Mouse (Mus musculus): ENCODE data around the gene Zbtb14. TPM values are rescaled to one million over a fixed set of nuclear protein-coding genes. Genes with fewer than 3 reads are reported as not detected.

Zbtb14 gene
- total and polyA plus RNA-seq, 3 experiments, result 3.7 to 29.4 (median 27.4) TPM

DNA sequence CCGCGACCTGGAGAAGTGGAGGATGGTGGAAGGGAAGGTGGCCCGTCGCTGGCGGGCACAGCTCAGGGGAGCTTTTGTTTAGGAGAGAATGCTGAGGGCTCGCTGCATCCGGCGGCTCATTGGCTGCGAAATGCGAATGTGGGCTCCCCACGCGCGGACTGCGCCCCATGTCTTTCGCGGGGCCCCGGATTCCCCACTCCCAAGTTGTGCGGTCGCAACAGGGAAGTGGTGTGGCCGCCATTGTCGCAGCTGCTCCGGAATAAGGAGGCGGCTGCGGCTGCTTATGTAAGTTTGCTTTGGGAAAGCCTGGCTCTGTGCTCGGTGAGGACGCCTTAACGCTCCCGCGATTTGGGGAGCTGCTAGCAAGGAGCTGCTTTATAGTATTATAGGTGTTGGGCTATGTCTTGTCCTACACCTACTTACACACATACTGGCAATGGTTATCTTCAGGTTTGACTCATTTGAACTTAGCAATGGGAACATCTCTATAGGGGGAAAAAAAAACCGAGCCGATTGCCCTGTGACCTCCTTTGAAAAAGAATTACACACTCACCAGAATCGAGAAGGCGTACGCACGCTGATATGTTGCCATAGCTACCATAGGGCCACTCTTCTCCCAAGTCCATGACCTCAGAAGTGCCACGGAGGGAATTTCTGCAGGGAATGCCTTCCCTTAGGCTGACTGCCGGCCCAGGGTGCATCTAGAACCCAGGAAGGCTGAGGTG, 1.3 kb downstream of the Zbtb14 start:
- DNase-seq (ENCODE audit: low spot score), result peak; percentile 6
- peaks cover 23% of the 10 kb centered on the region for H3K4me1 ChIP-seq (ENCODE audit: insufficient read depth, low read depth, low read length)
- H3K36me3 ChIP-seq (replicated peaks), result peaks cover 27% of the 10 kb centered on the region
- TF ChIP-seq GATA2 (IDR thresholded peaks at IDR 0.05; ENCODE audit: borderline replicate concordance, low read depth, low read length) (no peak), POLR2AphosphoS5 (IDR thresholded peaks at IDR 0.05; ENCODE audit: insufficient replicate concordance, low read depth, low read length) (no peak), CTCF (IDR thresholded peaks at IDR 0.05; ENCODE audit: low read depth, low read length) (no peak), TAL1 (conservative IDR thresholded peaks at IDR 0.05; ENCODE audit: low read depth, low read length) (no peak), GATA1 (IDR thresholded peaks at IDR 0.05; ENCODE audit: borderline replicate concordance, low read length) (no peak)
- H3K4me3 ChIP-seq (ENCODE audit: low read depth, low read length), result peak overlapping the region; percentile 88
- peak; percentile 18; the same call in 1 of the 2 replicates for ATAC-seq (ENCODE audit: extremely low read depth, insufficient number of reproducible peaks, low FRiP score, poor library complexity, severe bottlenecking)
- no peaks in the 10 kb centered on the region for H3K27me3 ChIP-seq (ENCODE audit: insufficient read depth, low read length)
- no peaks in the 10 kb centered on the region for H3K9me3 ChIP-seq (replicated peaks)

DNA sequence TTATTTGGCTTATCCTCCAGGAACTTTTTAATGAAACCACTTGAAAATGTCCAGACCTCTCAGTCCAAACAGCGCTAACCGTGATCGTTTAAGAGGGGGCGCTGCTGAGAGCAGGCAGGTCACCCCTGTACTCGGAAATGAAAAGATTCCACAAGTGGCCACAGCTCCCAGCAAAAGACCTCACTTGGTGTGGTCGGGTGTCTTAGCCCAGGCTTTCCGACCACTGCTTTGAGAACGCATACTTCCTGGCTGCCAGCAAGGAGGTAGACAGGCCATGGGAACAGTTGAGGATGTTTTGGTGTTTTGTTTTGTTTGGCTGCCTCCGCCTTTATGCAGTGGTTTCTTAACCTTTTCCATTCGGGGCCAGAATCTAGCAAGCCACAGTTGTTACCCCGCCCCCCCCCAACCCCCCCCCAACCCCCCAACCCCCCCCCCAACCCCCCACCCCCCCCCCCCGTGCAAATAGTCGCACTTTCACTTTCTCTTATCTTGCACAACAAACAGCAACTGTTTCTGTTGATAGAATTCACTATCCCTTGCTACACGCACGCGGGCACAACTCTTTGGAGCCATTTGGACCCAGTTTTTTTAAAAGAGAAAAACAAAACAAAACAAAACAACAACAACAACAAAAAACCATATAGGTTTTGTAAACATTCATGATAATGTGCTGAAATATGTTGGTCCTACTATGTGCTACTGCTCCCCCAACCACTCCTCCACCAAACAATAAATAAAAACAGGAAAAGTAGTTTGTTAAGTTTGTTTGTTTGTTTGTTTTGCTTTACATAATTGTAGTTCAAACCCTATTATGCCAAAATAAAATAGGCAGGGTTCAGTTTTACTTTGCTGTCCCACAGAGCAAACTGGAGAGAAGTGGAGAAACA, 13.5 kb downstream of the Zbtb14 start:
- H3K36me3 ChIP-seq (replicated peaks), result peaks cover 7% of the 10 kb centered on the region
- peak overlapping the region; percentile 52; the same call in 1 of the 2 replicates for H3K4me3 ChIP-seq (ENCODE audit: low read depth, low read length)
- peaks cover 28% of the 10 kb centered on the region for H3K4me1 ChIP-seq (ENCODE audit: insufficient read depth, low read depth, low read length)
- DNase-seq (ENCODE audit: low spot score) (no peak), ATAC-seq (ENCODE audit: extremely low read depth, insufficient number of reproducible peaks, low FRiP score, poor library complexity, severe bottlenecking) (no peak)
- H3K27me3 ChIP-seq (ENCODE audit: insufficient read depth, low read length), result no peaks in the 10 kb centered on the region; the same call in 1 of the 2 replicates
- H3K9me3 ChIP-seq (replicated peaks), result no peaks in the 10 kb centered on the region
- TF ChIP-seq GATA2 (IDR thresholded peaks at IDR 0.05; ENCODE audit: borderline replicate concordance, low read depth, low read length) (no peak), POLR2AphosphoS5 (IDR thresholded peaks at IDR 0.05; ENCODE audit: insufficient replicate concordance, low read depth, low read length) (no peak), GATA1 (IDR thresholded peaks at IDR 0.05; ENCODE audit: borderline replicate concordance, low read length) (no peak), CTCF (IDR thresholded peaks at IDR 0.05; ENCODE audit: low read depth, low read length) (no peak), TAL1 (conservative IDR thresholded peaks at IDR 0.05; ENCODE audit: low read depth, low read length) (no peak)

DNA sequence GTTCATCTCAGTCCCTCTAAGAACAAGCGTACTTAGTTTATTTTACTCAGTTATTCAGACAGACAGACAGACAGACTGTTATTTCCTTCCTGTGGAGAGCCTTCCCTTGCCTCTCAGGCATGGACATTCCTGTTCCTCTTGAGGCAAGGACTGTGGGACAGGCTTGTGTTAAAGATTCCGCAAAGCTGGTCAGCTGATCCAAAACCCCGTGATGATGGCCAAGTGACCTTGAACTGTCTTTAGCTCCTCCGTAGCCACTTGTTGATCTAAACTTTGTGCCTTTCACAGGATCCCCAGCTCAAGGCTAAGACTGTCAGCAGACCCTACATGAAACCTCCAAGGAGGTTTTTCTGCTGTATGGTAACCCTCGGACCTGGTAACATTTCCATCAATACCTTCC, 14.3 kb downstream of the Zbtb14 start:
- Histone ChIP-seq H3K27me3 (ENCODE audit: insufficient read depth, low read length) (no peaks in the 10 kb centered on the region; the same call in 1 of the 2 replicates), H3K36me3 (replicated peaks) (peaks cover 3% of the 10 kb centered on the region), H3K4me3 (ENCODE audit: low read depth, low read length) (no peak overlapping the region), H3K9me3 (replicated peaks) (no peaks in the 10 kb centered on the region), H3K4me1 (ENCODE audit: insufficient read depth, low read depth, low read length) (peaks cover 32% of the 10 kb centered on the region)
- no peak for TF ChIP-seq CTCF (IDR thresholded peaks at IDR 0.05; ENCODE audit: low read depth, low read length)
- no peak for TF ChIP-seq GATA2 (IDR thresholded peaks at IDR 0.05; ENCODE audit: borderline replicate concordance, low read depth, low read length)
- TF ChIP-seq TAL1 (conservative IDR thresholded peaks at IDR 0.05; ENCODE audit: low read depth, low read length), result no peak
- TF ChIP-seq POLR2AphosphoS5 (IDR thresholded peaks at IDR 0.05; ENCODE audit: insufficient replicate concordance, low read depth, low read length), result no peak
- TF ChIP-seq GATA1 (IDR thresholded peaks at IDR 0.05; ENCODE audit: borderline replicate concordance, low read length), result no peak
- ATAC-seq (ENCODE audit: extremely low read depth, insufficient number of reproducible peaks, low FRiP score, poor library complexity, severe bottlenecking), result no peak
- DNase-seq (ENCODE audit: low spot score), result no peak

DNA sequence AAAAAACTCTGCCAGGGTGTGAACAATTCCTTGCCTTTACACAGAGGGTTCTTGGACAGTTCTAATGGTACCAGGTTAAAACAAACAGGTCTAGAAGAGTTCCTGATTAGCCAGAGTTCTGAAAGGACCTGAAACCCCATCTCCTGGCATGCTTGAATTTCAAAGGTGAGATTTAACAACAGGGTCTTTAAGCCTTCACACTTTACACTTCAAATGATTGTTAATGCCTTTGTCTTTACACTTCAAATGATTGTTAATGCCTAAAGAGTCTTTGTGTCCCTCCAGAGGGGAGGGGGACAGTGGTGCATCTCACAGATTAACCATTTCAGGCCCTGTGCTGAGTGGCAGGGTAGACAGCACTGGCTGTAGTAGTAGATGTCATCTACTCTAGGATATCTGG, 15.2 kb downstream of the Zbtb14 start:
- DNase-seq (ENCODE audit: low spot score) (no peak), ATAC-seq (ENCODE audit: extremely low read depth, insufficient number of reproducible peaks, low FRiP score, poor library complexity, severe bottlenecking) (no peak)
- no peaks in the 10 kb centered on the region for H3K9me3 ChIP-seq (replicated peaks)
- H3K4me3 ChIP-seq (ENCODE audit: low read depth, low read length), result no peak overlapping the region
- no peaks in the 10 kb centered on the region; the same call in 1 of the 2 replicates for H3K27me3 ChIP-seq (ENCODE audit: insufficient read depth, low read length)
- no peak for TF ChIP-seq POLR2AphosphoS5 (IDR thresholded peaks at IDR 0.05; ENCODE audit: insufficient replicate concordance, low read depth, low read length)
- H3K36me3 ChIP-seq (replicated peaks), result no peaks in the 10 kb centered on the region
- H3K4me1 ChIP-seq (ENCODE audit: insufficient read depth, low read depth, low read length), result peaks cover 32% of the 10 kb centered on the region

DNA sequence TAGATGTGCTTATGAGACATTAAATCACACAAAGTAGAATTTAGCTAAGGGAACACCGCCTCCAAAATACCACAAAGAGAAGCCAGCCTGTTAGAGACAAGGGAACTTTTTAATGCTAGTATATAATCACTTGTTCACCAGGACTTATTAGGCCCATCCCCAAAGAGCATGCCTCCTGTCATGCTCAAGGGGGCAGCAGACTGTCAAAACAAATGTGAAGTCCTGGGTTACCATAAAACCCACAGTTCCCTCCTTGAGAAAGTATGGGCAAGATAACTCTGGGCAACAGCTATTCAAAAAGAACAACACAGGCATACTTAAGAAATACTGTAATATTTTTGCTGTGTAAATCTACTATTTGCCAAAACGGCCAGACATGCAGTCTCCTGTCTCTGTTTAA, 18.3 kb downstream of the Zbtb14 start:
- H3K27me3 ChIP-seq (ENCODE audit: insufficient read depth, low read length), result no peaks in the 10 kb centered on the region; the same call in 1 of the 2 replicates
- peaks cover 24% of the 10 kb centered on the region for H3K4me1 ChIP-seq (ENCODE audit: insufficient read depth, low read depth, low read length)
- no peak overlapping the region for H3K4me3 ChIP-seq (ENCODE audit: low read depth, low read length)
- H3K36me3 ChIP-seq (replicated peaks), result no peaks in the 10 kb centered on the region
- TF ChIP-seq GATA2 (IDR thresholded peaks at IDR 0.05; ENCODE audit: borderline replicate concordance, low read depth, low read length) (no peak), TAL1 (conservative IDR thresholded peaks at IDR 0.05; ENCODE audit: low read depth, low read length) (no peak), CTCF (IDR thresholded peaks at IDR 0.05; ENCODE audit: low read depth, low read length) (no peak), GATA1 (IDR thresholded peaks at IDR 0.05; ENCODE audit: borderline replicate concordance, low read length) (no peak), POLR2AphosphoS5 (IDR thresholded peaks at IDR 0.05; ENCODE audit: insufficient replicate concordance, low read depth, low read length) (no peak)
- ATAC-seq (ENCODE audit: extremely low read depth, insufficient number of reproducible peaks, low FRiP score, poor library complexity, severe bottlenecking) (peak; percentile 46), DNase-seq (ENCODE audit: low spot score) (no peak)
- no peaks in the 10 kb centered on the region for H3K9me3 ChIP-seq (replicated peaks)

DNA sequence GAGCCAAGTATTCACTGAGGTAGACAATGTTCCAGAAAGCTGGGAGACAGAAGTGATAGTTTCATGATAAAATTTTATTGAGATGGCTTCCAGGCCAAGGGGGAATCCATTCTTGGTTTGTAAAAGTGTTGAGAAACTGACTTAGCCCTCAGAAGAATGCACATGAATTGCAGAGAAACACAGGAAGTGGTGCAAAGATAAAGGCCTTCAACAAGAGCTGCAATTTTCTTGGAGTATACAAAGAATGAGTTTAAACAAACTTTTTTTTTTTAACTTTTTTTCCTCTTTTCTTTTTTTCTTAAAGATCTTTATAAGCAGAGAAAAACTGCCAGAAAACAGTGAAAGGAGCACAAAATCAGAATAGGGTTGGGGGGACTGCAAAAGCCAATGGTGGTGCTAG, 33.3 kb downstream of the Zbtb14 start:
- DNase-seq (ENCODE audit: low spot score) (no peak), ATAC-seq (ENCODE audit: extremely low read depth, insufficient number of reproducible peaks, low FRiP score, poor library complexity, severe bottlenecking) (no peak)
- no peaks in the 10 kb centered on the region for H3K9me3 ChIP-seq (replicated peaks)
- peaks cover 13% of the 10 kb centered on the region; the same call in 1 of the 2 replicates for H3K4me1 ChIP-seq (ENCODE audit: insufficient read depth, low read depth, low read length)
- H3K36me3 ChIP-seq (replicated peaks), result peaks cover 5% of the 10 kb centered on the region
- peak overlapping the region; percentile 91 for H3K4me3 ChIP-seq (ENCODE audit: low read depth, low read length)
- TF ChIP-seq GATA1 (IDR thresholded peaks at IDR 0.05; ENCODE audit: borderline replicate concordance, low read length) (no peak), CTCF (IDR thresholded peaks at IDR 0.05; ENCODE audit: low read depth, low read length) (no peak), TAL1 (conservative IDR thresholded peaks at IDR 0.05; ENCODE audit: low read depth, low read length) (no peak), GATA2 (IDR thresholded peaks at IDR 0.05; ENCODE audit: borderline replicate concordance, low read depth, low read length) (no peak), POLR2AphosphoS5 (IDR thresholded peaks at IDR 0.05; ENCODE audit: insufficient replicate concordance, low read depth, low read length) (no peak)
- no peaks in the 10 kb centered on the region for H3K27me3 ChIP-seq (ENCODE audit: insufficient read depth, low read length)
